Mouse (Mus musculus): Measurements from ENCODE around the gene Uqcrc1. TPM values are rescaled to one million over a fixed set of nuclear protein-coding genes. Genes with fewer than 3 reads are reported as not detected.
A peak's percentile ranks its signal among the peaks of the same experiment; 100 is the strongest.

The Uqcrc1 gene
- total and polyA plus RNA-seq, 3 experiments: 427 to 494 TPM; not detected in 1

- TF ChIP-seq ZKSCAN1 (IDR thresholded peaks at IDR 0.05; ENCODE audit: low read depth, low read length): no peak
- peak; percentile 77 to 97 for TF ChIP-seq POLR2A (IDR thresholded peaks at IDR 0.05; ENCODE audit: control insufficient read depth in 1 of 2, insufficient read depth in 1 of 2, low read depth in 1 of 2, low read length in 2 of 2, poor library complexity in 1 of 2)
- TF ChIP-seq TAL1 (IDR thresholded peaks at IDR 0.05; ENCODE audit: low read length): no peak
- no peak for TF ChIP-seq BHLHE40 (IDR thresholded peaks at IDR 0.05; ENCODE audit: borderline replicate concordance, low read depth, low read length)
- TF ChIP-seq MYC (IDR thresholded peaks at IDR 0.05; ENCODE audit: low read depth, low read length): no peak
- no peak for TF ChIP-seq POLR2AphosphoS5 (IDR thresholded peaks at IDR 0.05; ENCODE audit: borderline replicate concordance, low read depth, low read length)
- peak; percentile 63 for TF ChIP-seq SIN3A (IDR thresholded peaks at IDR 0.05; ENCODE audit: low read length)
- TF ChIP-seq ETS1 (IDR thresholded peaks at IDR 0.05; ENCODE audit: low read depth, low read length): peak; percentile 22; the same call in 1 of the 2 replicates
- peak; percentile 54; the same call in 1 of the 2 replicates for TF ChIP-seq ZMIZ1 (IDR thresholded peaks at IDR 0.05; ENCODE audit: low read depth, low read length)
- TF ChIP-seq MAZ (IDR thresholded peaks at IDR 0.05; ENCODE audit: low read depth, low read length): no peak
- TF ChIP-seq RCOR1 (IDR thresholded peaks at IDR 0.05; ENCODE audit: low read depth, low read length): no peak
- peak; percentile 79 for TF ChIP-seq POLR2AphosphoS2 (IDR thresholded peaks at IDR 0.05; ENCODE audit: low read length)
- no peak for TF ChIP-seq E2F4 (IDR thresholded peaks at IDR 0.05; ENCODE audit: borderline replicate concordance, low read depth, low read length)
- TF ChIP-seq MAFK (IDR thresholded peaks at IDR 0.05; ENCODE audit: borderline replicate concordance, low read depth, low read length): no peak
Observed at GRCm38 (mm10) chr9:108991428-108992084, 55.1 kb downstream of the Uqcrc1 start, which contains the start of gene Pfkfb4 (continued).

- DNase-seq (ENCODE audit: low read depth, low spot score): no peak
- peaks cover 6 to 38% of the 10 kb centered on the region in 2 experiments for H3K4me1 ChIP-seq (ENCODE audit: control insufficient read depth in 1 of 2, insufficient read depth in 2 of 2, low read length in 2 of 2)
Observed at GRCm38 (mm10) chr9:108992085-108992469, 55.6 kb downstream of the Uqcrc1 start.

GRCm38 (mm10) chr9:108992620-108993361 is 56.4 kb downstream of the Uqcrc1 start:
- Histone ChIP-seq H3K4me3 (ENCODE audit: control insufficient read depth in 1 of 2, insufficient read depth in 1 of 2, low read depth in 2 of 2, low read length in 2 of 2) (no peak overlapping the region), H3K36me3 (ENCODE audit: control insufficient read depth in 1 of 2, insufficient read depth in 2 of 2, low read length in 2 of 2) (peaks cover 0 to 20% of the 10 kb centered on the region in 2 experiments; a peak in 2 of 4 replicates), H3K9ac (ENCODE audit: control insufficient read depth, low read depth, low read length, poor library complexity, severe bottlenecking) (no peak overlapping the region), H3K4me1 (ENCODE audit: control insufficient read depth in 1 of 2, insufficient read depth in 2 of 2, low read length in 2 of 2) (peaks cover 6 to 36% of the 10 kb centered on the region in 2 experiments), H3K27ac (ENCODE audit: control insufficient read depth, low read depth, low read length) (no peak overlapping the region), H3K9me3 (replicated peaks; ENCODE audit: insufficient read depth, low read length) (no peaks in the 10 kb centered on the region), H3K79me2 (ENCODE audit: control insufficient read depth, insufficient read depth, low read length, poor library complexity) (no peaks in the 10 kb centered on the region; the same call in 1 of the 2 replicates), H3K27me3 (ENCODE audit: control insufficient read depth in 1 of 2, insufficient read depth in 2 of 2, low read length in 2 of 2) (no peaks in the 10 kb centered on the region)
- no peak for DNase-seq (ENCODE audit: low read depth, low spot score)
- peak; percentile 19 for TF ChIP-seq TAL1 (IDR thresholded peaks at IDR 0.05; ENCODE audit: low read length)
- no peak for TF ChIP-seq E2F4 (IDR thresholded peaks at IDR 0.05; ENCODE audit: borderline replicate concordance, low read depth, low read length)
- no peak for TF ChIP-seq CHD2 (IDR thresholded peaks at IDR 0.05; ENCODE audit: low read length)
- TF ChIP-seq UBTF (IDR thresholded peaks at IDR 0.05; ENCODE audit: borderline replicate concordance, insufficient read depth, low read depth, low read length): no peak
- TF ChIP-seq JUND (IDR thresholded peaks at IDR 0.05; ENCODE audit: low read depth, low read length): no peak
- TF ChIP-seq KAT2A (conservative IDR thresholded peaks at IDR 0.05; ENCODE audit: low read depth, low read length): no peak
- TF ChIP-seq SIN3A (IDR thresholded peaks at IDR 0.05; ENCODE audit: low read length): no peak
- no peak for TF ChIP-seq CTCF (IDR thresholded peaks at IDR 0.05 in 2 of 3, conservative IDR thresholded peaks at IDR 0.05 in 1 of 3; ENCODE audit: control insufficient read depth in 1 of 3, insufficient read depth in 1 of 3, low read depth in 2 of 3, low read length in 3 of 3, poor library complexity in 1 of 3, severe bottlenecking in 1 of 3)

More at GRCm38 (mm10) chr9:108992085-108992469, 55.6 kb downstream of the Uqcrc1 start:
- Histone ChIP-seq H3K4me3 (ENCODE audit: control insufficient read depth in 1 of 2, insufficient read depth in 1 of 2, low read depth in 2 of 2, low read length in 2 of 2) (peak overlapping the region; percentile 66 to 93), H3K9ac (ENCODE audit: control insufficient read depth, low read depth, low read length, poor library complexity, severe bottlenecking) (peak overlapping the region; percentile 61), H3K36me3 (ENCODE audit: control insufficient read depth in 1 of 2, insufficient read depth in 2 of 2, low read length in 2 of 2) (peaks cover 0 to 20% of the 10 kb centered on the region in 2 experiments; a peak in 2 of 4 replicates), H3K27ac (ENCODE audit: control insufficient read depth, low read depth, low read length) (no peak overlapping the region), H3K27me3 (ENCODE audit: control insufficient read depth in 1 of 2, insufficient read depth in 2 of 2, low read length in 2 of 2) (no peaks in the 10 kb centered on the region), H3K79me2 (ENCODE audit: control insufficient read depth, insufficient read depth, low read length, poor library complexity) (no peaks in the 10 kb centered on the region; the same call in 1 of the 2 replicates), H3K9me3 (replicated peaks; ENCODE audit: insufficient read depth, low read length) (no peaks in the 10 kb centered on the region)
- 0 out of 2 replicates have a peak, but pooled peaks have one; percentile 18 for TF ChIP-seq ZMIZ1 (IDR thresholded peaks at IDR 0.05; ENCODE audit: low read depth, low read length)
- TF ChIP-seq MYB (IDR thresholded peaks at IDR 0.05; ENCODE audit: low read depth, low read length): no peak
- no peak for TF ChIP-seq HCFC1 (IDR thresholded peaks at IDR 0.05; ENCODE audit: low read depth, low read length)
- no peak for TF ChIP-seq CHD1 (IDR thresholded peaks at IDR 0.05; ENCODE audit: low read depth, low read length)
